In genomic region chr15:100752439-100752838, GRCm38 (mm10) we compare ENCODE assay signal across 14 mouse cellular contexts.
"Had no signal": no experiment of that assay in that cellular context is flagged by ENCODE, and none has a peak within 500 bp of the region (broad histone marks: within the 10 kb centered on the region; RNA-seq: fewer than 3 reads in every experiment).

No protein-coding gene starts in this region.

- H3K4me2 ChIP-seq: liver, embryonic 13.5 days; midbrain, embryonic 12.5 days; midbrain, embryonic 15.5 days; neural tube, embryonic 13.5 days had no signal

- ATAC-seq: midbrain, embryonic 15.5 days had no signal

- H3K36me3 ChIP-seq: liver, embryonic 13.5 days; midbrain, embryonic 12.5 days; midbrain, embryonic 15.5 days; neural tube, embryonic 13.5 days had no signal

- H3K4me3 ChIP-seq: left cerebral cortex, adult 2 months; liver, embryonic 13.5 days; midbrain, embryonic 12.5 days; midbrain, embryonic 15.5 days; neural tube, embryonic 13.5 days had no signal

- DNase-seq: kidney, adult 9 months; kidney, postnatal 14 days; layer of hippocampus, postnatal 36 days; liver, embryonic 13.5 days; lung, adult 2 months; lung, postnatal 14 days; thymus, adult 2 months; thymus, postnatal 14 days; thymus, postnatal 4 days had no signal

- H3K9me3 ChIP-seq: liver, embryonic 13.5 days; midbrain, embryonic 12.5 days; midbrain, embryonic 15.5 days; neural tube, embryonic 13.5 days had no signal

- H3K27me3 ChIP-seq: midbrain, embryonic 15.5 days had no signal

- H3K27ac ChIP-seq: left cerebral cortex, adult 2 months; liver, embryonic 13.5 days; macrophage; midbrain, embryonic 12.5 days; midbrain, embryonic 15.5 days; neural tube, embryonic 13.5 days had no signal

- H3K9ac ChIP-seq: liver, embryonic 13.5 days; midbrain, embryonic 12.5 days; midbrain, embryonic 15.5 days; neural tube, embryonic 13.5 days had no signal
